Comparison of ENCODE assay signal across 15 mouse cellular contexts in the genomic region with DNA sequence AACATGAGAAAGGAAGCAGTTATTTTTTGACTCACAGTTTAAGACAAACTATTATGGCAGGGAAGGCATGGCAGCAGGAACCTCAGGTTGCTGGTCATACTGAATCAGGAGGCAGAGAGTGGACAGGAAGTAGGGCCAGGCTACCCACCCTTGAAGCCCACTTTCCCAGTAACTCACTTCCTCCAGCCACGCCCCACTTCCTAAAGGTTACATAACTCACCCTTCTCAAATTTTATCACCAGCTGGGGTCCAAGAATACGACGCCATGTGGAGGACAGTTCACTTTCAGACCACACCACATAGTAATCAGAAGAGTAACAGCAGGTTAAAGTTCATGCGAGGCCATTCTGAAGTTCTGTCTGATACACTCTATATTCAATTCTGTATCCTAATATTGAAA.
"Had no signal": no experiment of that assay in that cellular context is flagged by ENCODE, and none has a peak within 500 bp of the region (broad histone marks: within the 10 kb centered on the region; RNA-seq: fewer than 3 reads in every experiment).

No protein-coding gene starts in this region.

- H3K9ac ChIP-seq: lung, embryonic 15.5 days; midbrain, embryonic 13.5 days; midbrain, embryonic 15.5 days; neural tube, embryonic 12.5 days; stomach, embryonic 15.5 days had no signal

- H3K4me1 ChIP-seq: megakaryocyte, embryonic 14.5 days; midbrain, embryonic 13.5 days; midbrain, embryonic 15.5 days; neural tube, embryonic 12.5 days had no signal

- DNase-seq: lung, adult 2 months; lung, postnatal 14 days; lung, postnatal 36 days; right cerebral cortex, postnatal 14 days; thymus, adult 2 months; thymus, postnatal 25 days; thymus, postnatal 4 days had no signal

- H3K27ac ChIP-seq: lung, embryonic 15.5 days; macrophage; midbrain, embryonic 13.5 days; midbrain, embryonic 15.5 days; neural tube, embryonic 12.5 days; stomach, embryonic 15.5 days; stomach, postnatal 0 days had no signal

- H3K27me3 ChIP-seq: lung, embryonic 15.5 days; midbrain, embryonic 13.5 days; midbrain, embryonic 15.5 days; neural tube, embryonic 12.5 days; stomach, embryonic 15.5 days had no signal

- H3K4me3 ChIP-seq: lung, embryonic 15.5 days; megakaryocyte, embryonic 14.5 days; midbrain, embryonic 13.5 days; midbrain, embryonic 15.5 days; neural tube, embryonic 12.5 days; stomach, embryonic 15.5 days had no signal

- H3K36me3 ChIP-seq: lung, embryonic 15.5 days; midbrain, embryonic 13.5 days; midbrain, embryonic 15.5 days; neural tube, embryonic 12.5 days; stomach, embryonic 15.5 days had no signal
